Mouse (Mus musculus) frontal cortex, postnatal 25 days (tissue): ENCODE measurements around the gene Fam160a2.
"Not testable (repeated sequence)": the region's sequence is repeated elsewhere in the genome, so short reads cannot be mapped to it uniquely, and the experiment has no call there.

Experiments
- DNase-seq, 2 experiments: peaks; one replicate each; pipeline ENCODE4 v3.0.0; 2022; ENCODE audit warnings: low spot score in 2 of 2

The Fam160a2 gene

DNA sequence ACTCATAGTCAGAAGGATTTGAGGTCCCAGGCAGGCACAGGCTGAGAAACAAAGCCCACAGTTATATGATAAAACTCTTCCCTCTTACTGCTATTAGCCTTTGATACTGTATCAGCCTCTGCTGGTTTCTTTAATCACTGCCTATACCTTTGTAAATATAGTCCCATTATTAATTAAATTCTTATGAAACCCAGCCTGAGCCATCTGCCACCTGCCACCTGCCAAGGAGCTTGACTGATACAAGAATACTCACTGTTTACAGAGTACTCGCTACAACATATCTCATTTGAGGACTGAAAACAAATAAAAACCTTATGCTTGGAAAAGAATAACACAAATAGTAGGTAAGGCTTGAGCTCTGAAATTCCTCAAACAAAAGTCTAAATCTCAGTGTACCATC is 5.2 kb downstream of the Fam160a2 start:
- DNase-seq: no peak

DNA sequence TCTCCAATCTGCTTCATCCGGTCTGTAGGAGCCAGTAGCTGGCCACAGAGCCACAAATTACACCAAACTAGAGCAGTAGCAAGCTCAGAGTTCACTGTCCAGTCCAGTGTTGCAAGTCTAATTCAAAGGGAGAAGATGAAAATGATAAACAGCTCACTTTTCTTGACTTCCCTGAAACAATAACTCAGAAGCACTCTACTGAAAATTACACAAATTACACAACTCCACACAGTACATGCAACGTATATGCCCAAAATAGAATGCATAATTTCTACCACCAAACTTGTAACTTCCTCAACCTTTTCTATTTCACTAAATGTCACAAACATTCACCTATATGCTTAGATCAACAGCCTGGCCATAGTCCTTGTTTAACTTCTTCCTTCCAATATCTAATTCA is 9.6 kb downstream of the Fam160a2 start:
- DNase-seq: no peak

DNA sequence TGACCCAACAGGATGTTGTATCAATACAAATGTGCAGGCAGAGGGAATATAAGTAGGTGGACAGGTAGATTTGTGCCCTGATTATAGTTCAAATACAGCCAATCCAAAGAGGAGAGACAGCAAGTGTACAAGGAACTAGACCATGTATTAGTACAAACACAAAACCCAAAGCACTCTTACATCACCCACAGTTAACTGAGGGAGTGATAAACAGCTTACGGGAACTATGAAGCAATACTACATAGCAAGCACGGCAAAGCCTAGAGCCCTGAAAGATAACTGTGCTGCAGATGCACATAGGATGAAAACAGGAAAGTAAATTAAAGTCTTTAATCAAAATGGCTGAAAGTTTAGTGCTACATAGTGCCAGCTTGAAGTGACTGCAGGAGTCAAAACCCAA is 12.2 kb downstream of the Fam160a2 start:
- no peak for DNase-seq

DNA sequence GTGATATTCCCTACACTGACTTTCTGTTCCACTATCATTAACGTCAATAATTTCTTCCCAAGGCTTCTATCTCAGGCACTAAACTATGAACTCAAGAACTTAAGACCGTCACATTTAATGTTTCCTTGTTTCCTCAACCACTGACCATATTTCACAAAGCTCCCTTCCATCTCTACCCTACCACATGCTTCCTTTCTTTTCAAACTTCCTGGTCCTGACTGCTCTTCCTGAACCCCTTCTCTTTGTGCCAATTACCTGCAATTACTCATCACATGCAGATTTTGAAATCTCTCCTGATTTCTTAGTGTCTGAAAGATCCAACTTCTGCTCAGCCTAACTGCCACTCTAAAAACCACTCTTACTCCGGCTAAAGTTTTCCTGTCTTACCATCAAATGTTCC is 19.5 kb downstream of the Fam160a2 start:
- no peak for DNase-seq

DNA sequence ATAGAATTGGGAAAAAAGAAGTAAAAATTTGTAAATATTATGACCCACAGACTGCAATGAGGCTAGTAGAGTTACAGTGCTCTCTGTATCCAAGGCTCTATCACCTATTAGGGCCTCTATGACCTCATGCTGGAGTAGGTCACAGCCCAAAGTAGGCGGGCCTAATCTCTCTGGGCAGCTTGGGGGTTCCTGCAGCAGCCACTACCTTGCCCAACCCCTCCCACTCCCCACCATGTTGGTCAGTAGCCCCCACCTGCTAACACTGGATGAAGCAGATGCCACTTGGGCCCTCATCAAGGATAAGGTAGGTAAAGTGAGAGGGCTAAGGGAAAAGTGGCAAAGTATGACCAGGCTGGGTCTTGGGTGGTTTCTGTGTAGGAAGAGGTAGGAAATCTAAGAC is 25.0 kb downstream of the Fam160a2 start, which contains the start of gene Gm5901:
Gene Gm5901 (plus strand): TSS at position 173 of the 400 bp plus-strand sequence.
- no peak for DNase-seq

DNA sequence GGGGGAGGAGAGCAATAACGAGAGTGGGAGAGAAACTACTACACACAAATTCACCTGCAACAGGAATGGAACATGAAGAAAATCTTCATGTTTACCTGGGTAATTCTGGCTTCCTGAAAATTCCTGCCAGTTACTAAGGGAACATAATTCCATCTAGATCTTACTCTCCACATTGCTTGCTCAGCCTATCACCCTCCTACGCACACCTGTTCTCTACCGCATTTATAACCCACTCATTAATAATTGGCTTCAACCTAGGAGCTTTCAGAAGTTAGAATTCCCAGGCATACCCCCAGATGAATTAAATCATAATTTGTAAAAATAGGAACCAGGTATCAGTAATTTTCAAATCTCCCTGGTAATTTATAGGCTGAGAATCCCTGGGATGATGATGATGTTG is 25.9 kb downstream of the Fam160a2 start:
- no peak for DNase-seq

DNA sequence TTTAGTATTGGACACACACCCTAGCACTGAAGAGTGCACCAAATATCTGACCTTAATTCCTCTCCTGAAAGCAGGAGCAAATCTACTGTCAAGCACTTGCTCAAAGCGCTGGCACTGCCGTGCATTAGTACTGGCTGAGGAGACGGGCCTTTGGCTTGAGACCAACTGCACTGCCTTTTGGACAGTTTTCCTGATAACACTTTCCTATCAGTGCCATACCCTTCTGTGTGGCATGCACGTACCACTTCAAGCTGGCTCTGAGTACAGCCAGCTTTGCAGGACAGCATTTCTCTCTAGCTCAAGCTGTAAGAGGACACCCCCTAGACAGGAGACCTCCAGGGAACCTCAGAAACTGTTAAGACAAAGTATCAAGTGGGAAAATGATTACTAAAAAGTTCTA is 26.3 kb downstream of the Fam160a2 start:
- no peak for DNase-seq

DNA sequence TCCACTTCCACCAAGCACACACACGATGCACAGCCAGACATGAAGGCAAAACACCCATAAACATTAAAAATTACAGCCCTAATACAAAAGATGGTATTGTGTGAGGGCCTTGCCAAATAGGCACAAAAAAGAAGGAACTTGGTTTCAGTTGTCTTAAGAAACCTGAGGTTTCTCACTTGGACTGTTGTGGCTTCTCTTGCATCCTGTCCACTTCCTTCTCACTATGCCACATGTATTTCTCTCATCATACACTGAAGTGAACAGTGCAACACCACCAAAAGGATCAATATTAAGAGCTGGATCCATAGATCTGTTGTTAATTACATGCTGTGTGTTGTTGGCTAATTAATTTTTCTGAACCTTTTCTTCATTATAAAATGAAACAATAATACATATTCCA is 26.9 kb downstream of the Fam160a2 start:
- DNase-seq: no peak

DNA sequence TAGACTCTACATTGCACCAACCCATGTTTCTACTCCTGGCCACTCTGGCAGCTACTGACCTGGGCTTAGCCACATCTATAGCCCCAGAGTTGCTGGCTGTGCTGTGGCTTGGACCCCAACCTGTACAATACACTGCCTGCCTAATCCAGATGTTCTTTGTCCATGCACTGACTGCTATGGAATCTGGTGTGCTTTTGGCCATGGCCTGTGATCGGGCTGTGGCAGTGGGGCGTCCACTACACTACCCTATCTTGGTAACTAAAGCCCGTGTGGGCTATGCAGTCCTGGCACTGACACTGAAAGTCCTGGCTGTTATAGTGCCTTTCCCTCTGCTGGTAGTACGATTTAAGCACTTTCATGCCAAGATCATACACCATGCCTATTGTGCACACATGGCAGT is 31.3 kb downstream of the Fam160a2 start:
- no peak for DNase-seq

DNA sequence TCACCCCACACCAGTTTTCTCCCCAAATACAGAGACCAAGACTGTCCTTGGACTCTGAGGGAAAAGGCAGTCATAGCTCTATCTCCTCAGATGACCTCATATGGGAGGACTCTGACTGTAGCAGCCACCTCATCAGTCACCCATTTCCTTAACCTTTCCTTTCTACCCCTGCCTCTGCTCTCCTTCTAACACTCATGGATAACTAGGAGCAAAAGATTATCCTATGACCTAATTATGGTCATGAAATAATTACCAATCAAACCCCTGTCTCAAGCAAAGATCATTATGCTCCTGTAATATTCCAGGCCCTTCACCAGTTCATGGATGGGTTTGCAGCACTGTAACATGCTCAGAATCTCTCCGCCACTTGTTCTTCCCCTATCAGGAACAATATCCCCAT is 31.9 kb downstream of the Fam160a2 start, which contains the start of gene Olfr692:
Gene Olfr692 (plus strand): TSS at position 301 of the 400 bp plus-strand sequence.
- DNase-seq: no peak

DNA sequence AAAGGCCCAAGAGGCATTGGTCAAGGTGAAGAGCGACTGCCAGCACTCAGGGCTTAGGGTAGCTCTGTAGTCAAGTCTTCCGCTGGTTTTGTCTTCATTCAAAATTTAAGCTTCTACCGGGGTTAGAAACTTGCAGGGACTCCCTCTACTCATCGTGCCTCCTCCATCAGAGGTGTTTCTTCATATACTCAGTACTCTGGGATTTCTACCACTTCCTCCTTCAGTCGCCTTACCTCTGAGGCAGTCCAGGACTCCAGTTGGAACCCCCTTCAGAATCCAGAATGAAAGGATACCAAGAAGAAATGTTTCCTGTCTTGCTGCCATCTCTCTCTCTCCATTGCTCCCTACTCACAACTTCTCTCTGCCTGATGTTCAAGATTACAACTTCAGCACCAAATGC is 32.6 kb downstream of the Fam160a2 start:
- DNase-seq: no peak

DNA sequence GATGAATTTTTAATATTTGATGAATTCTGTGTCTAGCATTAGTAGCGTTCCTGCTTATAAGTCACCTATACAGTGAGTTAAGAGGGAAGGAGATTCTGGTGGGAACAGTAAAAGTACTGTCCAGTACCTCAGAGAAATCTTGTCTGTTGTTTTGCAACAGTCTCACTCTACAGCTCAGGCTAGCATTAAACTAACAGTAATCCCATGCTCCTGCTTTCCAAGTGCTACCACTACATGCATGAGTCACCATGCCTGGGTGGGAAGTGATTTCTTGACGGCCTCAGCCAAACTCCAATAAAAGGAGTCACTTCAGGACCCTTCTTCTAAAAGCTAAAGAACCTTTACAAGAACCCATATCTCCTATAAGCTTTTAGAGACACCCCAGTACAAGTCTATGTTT is 38.1 kb downstream of the Fam160a2 start:
- no peak for DNase-seq

DNA sequence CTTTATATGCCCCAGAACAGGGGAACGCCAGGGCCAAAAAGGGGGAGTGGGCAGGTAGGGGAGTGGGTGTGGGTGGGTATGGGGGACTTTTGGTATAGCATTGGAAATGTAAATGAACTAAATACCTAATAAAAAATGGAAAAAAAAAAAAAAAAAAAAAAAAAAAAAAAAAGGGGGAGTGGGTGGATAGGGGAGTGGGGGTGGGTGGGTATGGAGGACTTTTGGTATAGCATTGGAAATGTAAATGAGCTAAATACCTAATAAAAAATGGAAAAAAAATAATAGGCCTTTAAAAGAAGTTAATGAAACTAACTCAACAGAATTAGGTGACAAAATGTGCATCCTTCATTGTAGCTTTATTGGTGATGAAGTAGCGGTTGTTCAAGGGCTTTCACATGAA is 43.4 kb downstream of the Fam160a2 start:
- not testable (repeated sequence) for DNase-seq

DNA sequence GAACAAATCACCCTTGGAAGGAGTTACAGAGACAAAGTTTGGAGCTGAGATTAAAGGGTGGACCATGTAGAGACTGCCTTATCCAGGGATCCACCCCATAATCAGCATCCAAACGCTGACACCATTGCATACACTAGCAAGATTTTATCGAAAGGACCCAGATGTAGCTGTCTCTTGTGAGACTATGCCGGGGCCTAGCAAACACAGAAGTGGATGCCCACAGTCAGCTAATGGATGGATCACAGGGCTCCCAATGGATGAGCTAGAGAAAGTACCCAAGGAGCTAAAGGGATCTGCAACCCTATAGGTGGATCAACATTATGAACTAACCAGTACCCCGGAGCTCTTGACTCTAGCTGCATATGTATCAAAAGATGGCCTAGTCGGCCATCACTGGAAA is 43.8 kb downstream of the Fam160a2 start:
- DNase-seq: not testable (repeated sequence)

DNA sequence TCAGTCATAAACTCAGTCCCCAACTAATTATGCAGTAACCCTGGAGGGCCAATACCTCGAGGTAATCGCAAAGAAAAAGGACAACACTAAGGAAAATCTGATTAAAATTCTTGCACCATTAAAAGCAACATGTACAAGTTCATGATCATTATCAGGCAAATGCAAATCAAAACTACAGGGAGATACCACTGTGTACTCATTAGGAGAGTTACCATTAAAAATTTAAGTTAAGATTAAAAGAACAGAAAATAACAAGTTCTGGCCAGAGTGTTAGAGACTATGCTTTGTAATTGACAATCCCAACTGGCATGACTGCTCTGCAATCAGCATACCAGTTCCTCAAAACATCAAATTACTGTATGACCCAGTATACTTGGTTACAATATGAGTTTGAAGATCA is 57.1 kb downstream of the Fam160a2 start:
- DNase-seq: no peak

DNA sequence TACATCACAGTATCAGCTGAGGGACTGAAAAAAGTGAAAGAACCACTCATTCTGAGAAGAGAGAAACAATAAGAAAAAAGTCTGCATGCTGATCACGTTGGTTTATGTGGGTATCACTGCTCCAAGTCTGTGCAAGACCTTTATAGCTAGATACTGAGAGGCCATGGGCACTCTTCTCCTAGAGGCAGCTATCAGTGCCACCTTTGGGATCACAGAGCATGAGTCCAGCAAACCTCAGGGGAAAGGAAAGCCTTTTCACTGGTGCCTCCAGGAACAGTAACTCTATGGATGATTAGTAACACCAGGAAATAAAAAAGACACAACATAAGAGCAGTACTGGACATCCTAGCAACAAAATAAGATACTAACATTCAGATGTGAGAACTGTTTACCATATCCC is 57.7 kb downstream of the Fam160a2 start, which contains the start of gene Olfr691:
Gene Olfr691 (minus strand): TSS at position 101 of the 400 bp plus-strand sequence.
- no peak for DNase-seq

DNA sequence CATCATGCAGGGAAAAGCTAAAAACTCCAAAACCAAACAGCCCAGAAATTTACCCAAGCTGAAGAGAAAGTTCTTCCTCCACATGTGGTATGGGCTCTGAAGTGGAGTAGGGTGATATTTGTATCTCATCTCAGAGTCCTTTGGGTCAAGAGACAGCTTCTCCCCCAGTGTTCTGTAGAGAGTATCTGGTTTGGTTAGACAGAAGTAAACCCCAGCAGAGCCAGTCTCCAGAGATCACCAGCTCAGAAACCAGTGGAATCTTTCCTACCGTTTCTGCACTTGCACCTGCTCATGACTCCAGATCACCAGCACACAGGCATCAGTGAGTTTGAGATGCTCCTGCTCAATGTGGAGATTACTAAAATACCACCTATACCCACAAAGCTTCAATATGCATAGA is 65.8 kb downstream of the Fam160a2 start, which contains the start of gene Olfr690:
Gene Olfr690 (minus strand): TSS at position 101 of the 400 bp plus-strand sequence.
- DNase-seq: no peak

DNA sequence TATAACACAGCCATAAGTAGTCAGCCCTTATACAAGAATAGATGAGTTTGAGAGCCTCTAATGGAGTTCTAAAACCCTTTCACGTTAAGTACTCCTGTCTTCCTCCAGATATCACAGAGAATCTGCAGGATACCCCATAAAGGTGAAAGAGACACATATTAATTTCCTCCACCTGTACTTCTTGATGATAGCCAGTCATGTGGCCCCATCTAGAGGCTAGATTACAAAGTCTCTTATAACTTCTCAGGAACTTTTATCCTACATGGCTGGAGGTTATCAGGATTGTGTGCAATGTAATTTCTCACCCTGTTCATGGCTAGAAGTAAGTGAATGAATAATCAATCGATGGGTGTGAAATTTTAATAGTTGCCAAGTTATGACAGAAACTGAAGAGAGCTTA is 74.6 kb downstream of the Fam160a2 start:
- no peak for DNase-seq
